Mouse (Mus musculus): ENCODE data around the gene Ppp1r21.

- no peak for TF ChIP-seq CTCF (conservative IDR thresholded peaks at IDR 0.05 in 1 of 2, IDR thresholded peaks at IDR 0.05 in 1 of 2; ENCODE audit: low read depth in 2 of 2, low read length in 2 of 2)
- TF ChIP-seq CHD2 (IDR thresholded peaks at IDR 0.05; ENCODE audit: low read length) = no peak
- no peak for TF ChIP-seq POLR2A (IDR thresholded peaks at IDR 0.05; ENCODE audit: low read depth, low read length)
- no peak for TF ChIP-seq ELF1 (IDR thresholded peaks at IDR 0.05; ENCODE audit: low read depth, low read length)
- TF ChIP-seq MYC (IDR thresholded peaks at IDR 0.05; ENCODE audit: low read depth, low read length) = no peak
- TF ChIP-seq MXI1 (IDR thresholded peaks at IDR 0.05; ENCODE audit: low read depth, low read length) = no peak
- TF ChIP-seq EP300 (IDR thresholded peaks at IDR 0.05; ENCODE audit: low read length) = no peak
- no peak for TF ChIP-seq RAD21 (IDR thresholded peaks at IDR 0.05; ENCODE audit: low read depth, low read length)
- TF ChIP-seq POLR2AphosphoS2 (IDR thresholded peaks at IDR 0.05; ENCODE audit: low read depth, low read length) = no peak
- TF ChIP-seq MAFK (IDR thresholded peaks at IDR 0.05; ENCODE audit: insufficient replicate concordance, low read length) = no peak
- TF ChIP-seq CHD1 (IDR thresholded peaks at IDR 0.05; ENCODE audit: low read depth, low read length) = no peak
- TF ChIP-seq JUND (conservative IDR thresholded peaks at IDR 0.05; ENCODE audit: low read depth, low read length) = no peak
These were observed 81.1 kb downstream of the Ppp1r21 start for GRCm38 (mm10) chr17:88611057-88611456.

Measured in CH12.LX (cell line).